Mouse (Mus musculus): Measurements from ENCODE around the gene Sned1. TPM values are rescaled to one million over a fixed set of nuclear protein-coding genes. Genes with fewer than 3 reads are reported as not detected.
"Not testable (repeated sequence)": the region's sequence is repeated elsewhere in the genome, so short reads cannot be mapped to it uniquely, and the experiment has no call there.

Sned1 gene
- polyA plus RNA-seq, 3 experiments from 2014 or later: 0.05 to 0.28 (median 0.09) TPM

DNA sequence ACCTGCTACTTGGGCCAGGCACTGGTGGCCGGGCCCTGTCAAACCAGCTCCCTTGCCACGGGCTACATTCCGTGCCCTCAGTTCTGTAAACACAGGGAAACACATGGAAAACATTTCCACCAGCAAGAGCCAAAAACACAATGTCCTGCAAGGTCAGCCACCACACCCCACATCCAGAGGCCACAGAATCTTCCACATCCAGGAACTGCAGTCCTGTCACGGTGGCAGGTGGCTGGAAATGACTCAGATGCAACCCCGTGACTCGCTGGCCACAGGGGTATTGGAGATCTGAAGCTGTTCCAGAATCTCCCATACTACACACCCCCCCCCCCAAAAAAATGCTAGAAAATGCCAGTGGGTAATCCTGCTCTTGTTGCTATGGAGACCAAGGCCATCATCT, 6.4 kb upstream of the Sned1 start:
- ATAC-seq: no peak

- ATAC-seq: no peak
Measured at GRCm38 (mm10) chr1:93229626-93230025, 6.0 kb upstream of the Sned1 start.

GRCm38 (mm10) chr1:93236545-93236924, 894 bp downstream of the Sned1 start:
- ATAC-seq: no peak

DNA sequence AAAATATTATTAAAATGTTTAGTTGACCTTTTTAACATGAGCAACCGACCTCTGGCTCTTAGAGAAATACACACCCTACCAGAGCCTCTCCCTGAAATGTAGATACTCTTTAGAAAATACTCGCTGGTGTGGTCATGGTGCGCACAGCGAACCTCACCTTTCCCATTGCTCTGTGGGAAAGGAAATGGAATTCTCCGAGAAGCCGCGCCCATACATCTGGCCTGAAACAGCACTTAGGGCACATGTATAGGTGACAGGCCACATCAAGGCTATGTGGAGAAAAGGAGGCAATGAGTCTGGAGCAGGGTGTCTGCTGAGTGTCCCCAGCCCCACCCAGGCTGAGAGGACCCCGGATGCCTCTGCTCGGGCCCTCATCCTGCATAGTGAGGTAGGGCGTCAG, 2.0 kb downstream of the Sned1 start:
- no peak for ATAC-seq

GRCm38 (mm10) chr1:93238201-93238600, 2.6 kb downstream of the Sned1 start:
- no peak for ATAC-seq

DNA sequence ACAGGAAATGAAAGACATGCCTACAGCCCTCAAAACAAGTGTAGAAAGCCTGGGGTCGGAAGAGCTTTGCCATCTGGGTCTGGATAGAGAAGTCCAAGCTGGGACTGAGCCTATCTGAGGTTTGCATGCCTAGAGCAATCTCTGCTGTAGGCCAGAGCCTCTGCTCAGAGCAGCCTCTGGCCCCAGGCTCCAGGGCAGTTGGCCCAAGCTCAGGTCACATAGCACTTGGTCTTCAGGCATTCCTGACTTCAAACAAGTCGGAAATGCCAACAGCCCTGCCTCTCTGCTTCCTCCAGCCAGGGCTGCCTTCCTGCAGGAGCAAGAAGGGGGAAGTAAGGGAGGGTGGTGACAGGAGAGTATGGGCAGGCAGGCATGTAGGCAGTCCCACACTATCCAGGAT, 10.3 kb downstream of the Sned1 start:
- no peak for ATAC-seq

GRCm38 (mm10) chr1:93252586-93252985, 16.9 kb downstream of the Sned1 start:
- no peak for ATAC-seq

DNA sequence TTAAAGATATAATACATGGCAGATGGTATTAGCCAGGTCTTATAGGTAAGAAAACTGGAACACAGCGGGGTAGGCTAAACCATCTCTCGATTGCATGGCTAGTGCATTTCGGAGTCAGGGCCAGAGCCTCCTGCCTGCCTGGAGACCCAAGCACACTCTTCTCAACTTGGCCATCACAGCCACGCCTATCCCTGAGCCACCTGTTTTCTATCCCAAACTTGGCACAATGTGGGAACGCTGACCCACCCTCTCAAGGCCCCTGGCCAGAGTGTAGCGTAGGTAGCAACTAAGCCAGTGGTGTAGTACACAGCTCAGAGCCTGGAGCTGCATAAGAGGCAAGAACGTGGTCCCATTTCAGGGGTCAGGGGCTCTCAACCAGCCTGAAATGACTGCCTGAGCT, 20.1 kb downstream of the Sned1 start:
- ATAC-seq: no peak

DNA sequence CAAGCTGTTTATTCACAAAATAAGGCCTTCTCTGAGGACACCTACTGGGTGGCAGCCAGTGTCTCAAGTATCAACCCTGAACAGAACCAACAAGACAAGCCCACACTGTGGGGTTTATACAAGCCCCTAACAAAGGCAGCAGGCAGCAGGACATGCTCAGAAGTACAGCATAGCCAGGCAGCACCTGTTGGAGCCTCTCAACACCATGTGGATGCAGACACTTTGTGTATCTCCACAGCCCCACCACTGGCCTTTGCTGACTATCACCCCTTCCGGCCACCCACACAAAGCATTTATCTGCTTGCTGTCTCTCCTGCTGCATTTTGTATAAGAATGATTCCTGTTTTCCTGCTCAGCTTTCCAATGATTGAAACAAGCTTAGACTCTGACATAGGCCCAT, 21.9 kb downstream of the Sned1 start:
- ATAC-seq: no peak

DNA sequence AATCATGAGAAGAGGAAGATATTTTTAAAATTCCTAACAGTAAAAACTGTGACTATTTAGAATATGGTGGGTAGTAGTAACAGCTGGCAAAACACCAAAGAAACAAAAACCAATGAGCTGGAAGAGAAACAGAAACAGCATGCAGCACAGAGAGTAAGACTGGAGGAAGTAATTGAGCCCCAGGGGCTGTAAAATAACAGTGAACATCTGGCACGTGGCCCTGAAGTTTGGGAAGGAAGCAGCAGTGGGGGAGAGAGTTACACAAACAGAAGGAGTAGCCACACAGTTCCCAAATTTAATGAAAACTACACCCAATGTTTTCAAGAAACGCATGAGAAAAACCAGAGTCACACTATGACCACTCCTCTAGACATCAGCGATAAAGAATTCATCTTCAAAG, 31.6 kb downstream of the Sned1 start:
- no peak for ATAC-seq

DNA sequence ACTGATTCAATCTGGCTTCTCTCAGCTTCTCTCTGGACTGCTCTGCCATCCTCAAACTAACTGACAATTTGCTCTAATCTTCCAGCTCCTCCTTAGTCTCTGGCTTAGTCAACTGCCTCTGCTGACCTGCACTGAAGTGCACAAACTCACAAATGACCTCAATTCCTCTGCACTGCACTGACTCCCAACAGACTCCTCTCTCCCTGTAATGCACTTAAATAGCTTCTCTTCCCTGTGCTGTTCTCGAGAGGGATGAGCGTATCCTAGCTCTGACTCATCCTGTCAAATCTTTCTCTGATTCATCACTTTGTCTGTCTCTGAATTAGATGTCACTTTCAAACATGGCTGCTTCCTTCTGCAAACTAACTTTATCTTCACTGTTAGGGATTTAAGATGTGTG, 32.6 kb downstream of the Sned1 start:
- no peak for ATAC-seq

GRCm38 (mm10) chr1:93270516-93271240, 35.0 kb downstream of the Sned1 start:
- ATAC-seq: no peak

- no peak for ATAC-seq
Measured at GRCm38 (mm10) chr1:93271751-93272150, 36.1 kb downstream of the Sned1 start.

- ATAC-seq: no peak
Measured at GRCm38 (mm10) chr1:93272409-93272821, 36.8 kb downstream of the Sned1 start.

GRCm38 (mm10) chr1:93275561-93275960, 39.9 kb downstream of the Sned1 start:
- ATAC-seq: no peak

GRCm38 (mm10) chr1:93277041-93277440, 41.4 kb downstream of the Sned1 start:
- no peak for ATAC-seq

DNA sequence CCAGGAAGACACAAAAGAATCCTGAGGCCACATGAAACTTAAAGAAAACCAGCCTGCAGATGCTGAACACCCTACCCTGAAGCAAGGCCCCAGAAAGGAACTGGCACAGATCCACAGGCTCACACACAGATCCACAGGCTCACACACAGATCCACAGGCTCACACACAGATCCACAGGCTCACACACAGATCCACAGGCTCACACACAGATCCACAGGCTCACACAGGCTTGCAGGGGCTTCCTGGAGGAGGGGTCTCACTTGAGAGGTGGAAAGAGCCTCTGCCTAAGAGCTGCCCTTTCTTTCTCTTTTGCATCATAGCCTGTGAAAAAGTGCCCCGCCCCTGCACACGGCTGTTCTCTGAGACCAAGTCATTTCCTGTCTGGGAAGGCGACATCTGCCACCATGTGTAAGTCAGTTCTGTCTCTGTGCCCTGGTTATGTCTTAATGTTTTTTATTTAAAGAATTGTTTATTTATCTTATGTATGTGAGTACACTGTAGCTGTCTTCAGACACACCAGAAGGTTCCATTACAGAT, 54.1 kb downstream of the Sned1 start:
- peak; percentile 46 for ATAC-seq

- ATAC-seq: no peak
Measured at GRCm38 (mm10) chr1:93290956-93291355, 55.3 kb downstream of the Sned1 start.

- ATAC-seq: no peak
Measured at GRCm38 (mm10) chr1:93291591-93291990, 56.0 kb downstream of the Sned1 start.

DNA sequence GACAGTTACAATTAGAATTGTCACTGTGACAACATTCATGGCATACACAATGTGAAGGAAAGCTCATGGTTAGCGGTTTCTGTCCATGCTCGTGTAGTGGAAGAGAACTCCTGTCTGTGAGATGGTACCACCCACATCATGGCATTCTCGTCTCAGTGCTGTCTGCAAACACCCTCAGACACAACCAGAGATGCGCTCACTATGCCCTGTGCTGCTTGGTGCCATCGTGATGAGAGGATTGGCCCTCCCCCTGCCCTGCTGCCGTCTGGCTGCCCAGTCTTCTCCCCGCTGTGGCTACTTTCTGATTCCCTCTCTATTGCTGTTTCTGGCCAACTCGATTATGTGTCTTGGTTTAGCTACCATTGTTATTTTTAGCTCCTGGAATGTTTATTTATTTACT, 56.4 kb downstream of the Sned1 start:
- ATAC-seq: no peak

DNA sequence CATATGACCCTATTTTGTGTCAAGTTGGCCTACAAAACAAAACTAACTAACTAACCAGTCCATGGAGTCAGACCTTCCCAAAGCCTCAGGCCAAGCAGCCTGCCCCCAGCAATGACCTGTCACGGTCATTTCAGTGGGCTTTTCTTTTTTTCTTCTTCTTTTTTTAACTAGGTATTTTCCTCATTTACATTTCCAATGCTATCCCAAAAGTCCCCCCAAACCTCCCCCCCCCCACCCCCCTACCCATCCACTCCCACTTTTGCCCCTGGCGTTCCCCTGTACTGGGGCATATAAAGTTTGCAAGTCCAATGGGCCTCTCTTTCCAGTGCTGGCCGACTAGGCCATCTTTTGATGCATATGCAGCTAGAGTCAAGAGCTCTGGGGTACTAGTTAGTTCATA, 58.9 kb downstream of the Sned1 start:
- not testable (repeated sequence) for ATAC-seq

DNA sequence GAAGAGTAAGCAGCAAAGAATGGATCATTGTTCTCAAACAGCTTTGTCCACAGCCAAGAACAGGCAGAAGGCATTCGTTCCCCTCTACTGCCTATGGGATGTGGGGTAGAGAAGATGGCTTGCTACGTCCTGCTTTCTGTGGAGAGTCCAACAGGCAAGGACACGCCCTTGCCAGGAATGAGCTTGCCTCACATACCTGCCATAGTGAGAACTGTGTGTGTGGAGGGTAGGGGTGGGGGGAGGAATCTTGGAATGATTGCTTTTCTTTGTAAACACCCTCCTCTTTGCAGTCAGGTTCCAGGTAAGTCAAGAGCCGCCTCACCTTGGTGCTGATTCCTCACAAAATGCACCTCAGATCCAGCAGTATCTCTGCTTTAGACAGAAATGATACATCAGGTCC, 64.2 kb downstream of the Sned1 start:
- ATAC-seq: no peak

DNA sequence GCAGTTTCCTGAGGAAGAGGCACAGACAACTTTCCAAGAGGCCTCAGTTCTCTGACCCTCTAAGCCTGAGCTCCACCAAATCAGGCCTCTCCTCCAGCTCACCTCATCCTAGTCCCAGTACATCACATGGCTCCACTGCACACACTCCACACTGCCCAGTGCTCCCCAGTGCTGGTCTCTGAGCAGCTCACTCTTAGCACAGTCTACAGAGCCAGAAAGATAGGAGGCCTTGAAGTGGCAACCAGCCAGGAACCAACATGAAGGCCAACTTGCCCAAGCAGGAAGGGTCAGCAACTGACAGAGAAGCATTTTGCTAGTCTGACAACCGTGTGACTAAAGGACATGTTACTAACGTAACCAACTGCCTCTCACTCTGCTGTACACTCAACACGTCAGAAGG, 64.9 kb downstream of the Sned1 start:
- no peak for ATAC-seq

DNA sequence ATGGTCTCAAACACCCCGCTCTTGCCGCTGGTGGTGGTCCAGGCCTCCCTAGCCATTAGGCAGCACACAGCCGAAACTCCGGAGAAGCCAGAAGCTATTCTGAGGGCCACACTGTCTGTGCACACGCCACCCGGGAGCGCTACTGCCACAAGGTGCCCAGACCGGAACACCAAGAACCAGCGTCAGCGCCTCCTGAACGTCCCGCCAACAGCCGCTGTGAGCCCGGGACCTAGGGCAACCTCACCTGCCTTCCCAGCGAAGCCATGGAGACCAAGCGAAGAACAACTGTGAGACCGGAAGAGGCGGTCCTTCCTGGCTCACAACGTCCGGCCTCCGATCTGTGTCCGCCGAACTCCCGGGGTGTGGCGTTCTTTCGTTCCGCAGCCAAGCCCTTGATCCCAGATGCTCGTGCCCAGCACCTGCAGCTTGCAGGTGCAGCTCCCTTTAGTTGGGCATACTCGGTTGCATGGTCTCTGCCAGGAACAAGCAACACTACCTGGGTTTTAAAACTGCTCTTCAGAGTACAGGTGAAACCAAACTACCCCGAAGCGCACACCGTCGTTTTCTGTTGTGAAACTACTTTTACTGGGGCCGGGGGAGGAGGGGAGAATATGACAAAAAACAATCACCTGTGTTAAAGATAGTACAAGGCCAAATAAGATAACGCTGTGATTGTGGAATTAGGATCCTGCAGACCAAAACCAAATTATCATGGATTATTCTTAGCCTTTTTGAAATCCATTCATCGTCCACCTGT, 70.1 kb downstream of the Sned1 start, which contains the start of gene Mterf4:
Gene Mterf4 (minus strand): TSS at position 335 of the 757 bp plus-strand sequence.
- ATAC-seq: peak; percentile 97
